Mouse (Mus musculus): ENCODE measurements at regions not wholly inside any gene's neighbourhood (a gene's known extent, or its start where the extent isn't known, plus 50 kb on each side); places are given as distances from the start of the nearest gene placed in this dataset.

DNA sequence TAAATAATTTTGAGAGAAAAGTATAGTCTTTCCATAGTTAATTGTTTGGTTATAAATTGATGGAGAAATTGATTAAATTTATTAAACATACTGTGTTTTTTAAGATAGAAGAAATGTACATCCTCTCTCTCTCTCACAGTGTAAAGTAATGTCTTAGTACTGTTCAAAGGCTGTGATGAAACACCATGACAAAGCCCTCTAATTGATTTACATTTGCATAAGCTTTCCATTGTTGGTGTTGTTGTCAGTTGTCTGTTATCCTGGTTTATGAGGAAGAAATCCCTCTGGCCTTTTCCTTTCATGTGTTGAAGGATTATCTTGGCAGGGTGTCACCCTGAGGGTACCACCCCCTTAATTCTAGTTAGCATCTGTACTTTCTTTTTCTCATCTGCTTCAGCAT, 207.2 kb upstream of the Dmd start:
- DNase-seq (ENCODE audit: low read depth, low spot score), result no peak

- DNase-seq (ENCODE audit: low read depth, low spot score), result no peak
Observed at GRCm38 (mm10) chrX:82764204-82764603, 184.5 kb upstream of the Dmd start.

DNA sequence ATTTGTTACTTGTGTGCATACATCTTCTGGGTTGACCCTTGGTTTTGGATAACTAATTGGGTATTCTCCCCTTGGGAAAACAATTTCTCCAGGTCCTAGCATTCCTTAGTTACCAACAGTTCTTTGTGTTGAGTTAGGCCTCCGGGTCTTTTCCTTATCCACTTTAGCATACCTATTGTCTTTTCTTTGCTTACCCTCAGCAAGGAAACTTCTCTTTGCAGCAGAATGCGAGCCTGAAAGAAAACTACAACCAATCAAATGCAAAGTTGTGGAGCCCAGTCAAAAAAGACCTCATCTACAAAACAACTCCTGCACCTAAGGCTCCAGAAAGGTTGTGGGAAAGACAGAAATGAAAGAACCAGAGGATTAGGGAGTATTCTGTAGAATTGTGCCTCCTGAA, 139.5 kb upstream of the Dmd start:
- DNase-seq (ENCODE audit: low read depth, low spot score), result no peak

DNA sequence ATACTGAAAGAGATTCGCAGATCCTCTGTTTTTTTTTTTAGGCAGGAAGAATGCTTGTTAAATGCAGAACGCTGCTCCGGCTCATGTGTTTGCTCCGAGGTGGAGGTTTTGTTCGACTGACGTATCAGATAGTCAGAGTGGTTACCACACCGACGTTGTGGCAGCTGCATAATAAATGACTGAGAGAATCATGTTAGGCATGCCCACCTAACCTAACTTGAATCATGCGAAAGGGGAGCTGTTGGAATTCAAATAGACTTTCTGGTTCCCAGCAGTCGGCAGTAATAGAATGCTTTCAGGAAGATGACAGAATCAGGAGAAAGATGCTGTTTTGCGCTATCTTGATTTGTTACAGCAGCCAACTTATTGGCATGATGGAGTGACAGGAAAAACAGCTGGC, 134.1 kb upstream of the Dmd start:
- DNase-seq (ENCODE audit: low read depth, low spot score), result peak; percentile 2

GRCm38 (mm10) chrX:82817045-82817444, 131.6 kb upstream of the Dmd start:
- DNase-seq (ENCODE audit: low read depth, low spot score), result no peak

DNA sequence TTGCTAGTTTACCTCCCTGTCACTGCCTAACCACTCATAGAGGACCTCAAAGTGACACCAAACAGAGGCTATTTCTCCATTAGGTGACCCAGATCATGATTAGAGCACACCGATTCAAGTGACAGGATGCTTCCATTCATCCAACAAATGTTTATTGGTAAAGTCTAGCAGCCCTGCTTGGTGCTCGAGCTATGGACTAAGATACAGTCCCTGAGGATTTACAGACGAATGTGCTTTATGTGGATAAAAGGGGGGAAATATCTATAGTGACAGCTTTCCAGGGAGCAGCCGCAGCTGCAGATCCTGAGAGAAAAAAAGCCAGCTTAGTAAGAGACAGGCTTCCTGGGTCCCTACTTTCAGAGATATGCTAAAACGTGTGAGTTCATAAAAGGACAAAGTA, 125.1 kb upstream of the Dmd start:
- DNase-seq (ENCODE audit: low read depth, low spot score), result no peak

DNA sequence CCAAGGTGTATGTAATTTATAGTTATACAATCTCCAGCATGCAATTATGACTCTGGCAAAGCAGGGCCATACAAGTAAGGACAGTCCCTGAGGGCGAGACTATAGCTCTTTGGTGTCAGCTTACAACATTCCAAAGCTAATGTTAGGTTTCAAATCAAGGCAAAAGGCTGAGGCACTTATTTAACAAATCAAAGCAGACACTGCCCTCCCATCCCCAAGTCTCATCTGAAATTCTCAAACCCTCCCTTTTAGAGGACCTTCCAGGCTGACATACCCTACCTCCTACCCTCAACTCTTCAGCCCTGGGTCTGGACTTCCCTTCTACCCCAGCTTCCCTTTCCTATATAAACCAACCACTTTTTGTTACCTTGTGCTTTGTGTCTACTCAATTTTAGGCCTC, 82.6 kb upstream of the Dmd start:
- peak; percentile 3 for DNase-seq (ENCODE audit: low read depth, low spot score)

Measured in forelimb bud, embryonic 11.5 days (tissue).